Mouse (Mus musculus) left cerebral cortex, postnatal 4 days (tissue): ENCODE results near the gene Sh3bp5. TPM values are rescaled to one million over a fixed set of nuclear protein-coding genes. Genes with fewer than 3 reads are reported as not detected.

Experiments used
- DNase-seq: peaks from one replicate; pipeline ENCODE4 v3.0.0-alpha.2; 2022
- intact Hi-C: fragments of 180-260 bp; cut with DNase I; formaldehyde crosslinking; loops from one replicate; pipeline ENCODE4 v1.15.1; 2025
- total RNA-seq, 2 experiments: library from RNA; stranded (reverse); gene quantifications; 2 replicates each; pipeline ENCODE4 v1.2.3; 2021

The Sh3bp5 gene
- total RNA-seq, 2 experiments from 2014 or later = 140 to 147 TPM

DNA sequence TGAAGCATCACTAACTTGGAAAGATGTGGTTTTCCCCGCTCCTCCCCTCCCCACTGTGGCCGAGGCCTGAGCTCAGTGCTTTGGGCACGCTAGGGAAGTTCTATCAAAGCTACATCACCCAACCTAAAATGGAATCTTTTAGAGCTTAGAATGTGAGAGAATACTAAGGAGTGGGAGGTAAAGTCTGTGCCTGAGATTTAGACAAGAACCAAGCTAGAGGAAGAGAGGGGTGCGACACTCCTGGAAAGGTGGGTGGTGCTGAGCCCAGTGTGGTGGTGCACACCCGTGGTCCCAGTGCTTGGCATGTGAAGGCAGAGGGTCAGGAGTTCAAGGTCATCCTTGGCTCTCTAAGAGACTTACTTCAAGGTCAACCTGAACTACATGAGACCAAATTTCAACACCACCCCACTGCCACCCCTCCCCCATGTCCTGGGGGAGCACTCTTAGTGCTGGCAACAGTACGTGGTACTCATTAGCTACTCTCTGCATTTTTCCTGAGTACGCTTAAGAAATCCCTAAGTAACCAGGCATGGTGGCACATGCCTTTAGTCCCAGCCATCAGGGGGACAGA lies 40.2 kb downstream of the Sh3bp5 start:
- intact Hi-C loops = no loop called here
- no peak for DNase-seq

DNA sequence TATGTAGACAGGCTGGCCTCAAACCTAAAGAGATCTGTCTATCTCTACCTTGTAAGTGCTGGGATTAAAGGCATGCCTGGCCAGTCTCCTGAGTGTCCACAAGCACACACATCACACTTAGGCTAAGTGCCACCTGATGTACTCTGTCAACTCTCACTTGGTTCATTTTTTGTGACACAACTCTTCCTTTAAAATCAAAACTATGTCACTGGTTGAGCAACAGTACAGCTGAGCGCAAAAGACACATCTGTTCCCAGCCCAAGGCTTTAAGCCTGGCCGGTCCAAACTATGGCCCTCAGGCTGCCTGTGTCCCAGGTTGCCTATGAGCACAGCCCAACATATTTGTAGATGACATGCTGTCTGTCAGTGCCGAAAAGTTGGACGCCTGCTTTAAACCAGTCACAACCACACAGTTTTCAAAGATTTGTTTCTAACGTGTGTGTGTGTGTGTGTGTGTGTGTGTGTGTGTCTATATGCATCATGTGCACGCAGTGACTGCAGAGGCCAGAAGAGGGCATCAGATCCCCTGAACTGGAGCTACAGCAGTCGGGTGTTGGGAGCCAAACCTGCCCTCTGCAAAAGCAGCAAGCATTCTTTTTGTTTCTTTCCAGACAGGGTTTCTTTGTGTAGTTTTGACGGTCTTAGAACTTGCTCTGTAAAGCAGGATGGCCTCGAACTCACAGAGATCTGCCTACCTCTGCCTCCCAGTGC lies 40.9 kb downstream of the Sh3bp5 start:
- no peak for DNase-seq
- intact Hi-C loops = loop anchor here (5.0 kb wide), 1 partner anchor 42 kb away; the partner anchor contains the start of gene Sh3bp5

DNA sequence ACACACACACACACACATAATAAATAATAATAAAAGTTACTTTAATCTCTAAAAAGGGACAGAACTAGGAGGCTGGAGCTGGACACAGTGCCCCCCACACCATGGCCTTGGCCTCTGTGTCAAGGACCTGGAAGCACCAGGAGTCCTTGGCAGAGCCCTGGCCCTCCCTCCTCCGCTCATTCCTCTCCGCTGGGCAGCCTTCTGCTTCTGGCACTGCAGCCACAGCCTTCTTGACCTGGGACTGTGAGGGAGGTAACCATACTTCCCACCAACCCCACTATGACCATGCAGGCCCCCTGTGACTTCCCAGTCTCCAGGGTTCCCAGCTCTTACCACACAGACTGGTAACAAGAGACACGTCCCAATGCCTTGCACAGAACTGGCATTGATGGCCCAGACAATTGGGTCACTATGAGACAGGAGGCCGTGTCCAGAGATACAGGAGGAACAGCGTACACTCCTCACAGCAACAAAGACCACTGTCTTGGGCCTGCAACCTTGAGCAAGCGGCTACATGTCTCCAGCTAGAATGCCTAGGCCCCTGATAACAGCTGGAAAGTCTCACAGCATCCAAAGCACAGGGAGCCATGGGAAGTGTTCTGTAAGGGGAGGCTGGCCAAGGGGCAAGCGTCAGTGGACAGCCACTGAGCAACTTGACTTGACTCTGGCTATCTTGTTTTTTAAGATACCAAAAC lies 41.8 kb downstream of the Sh3bp5 start:
- intact Hi-C loops = loop anchor here (5.0 kb wide), 1 partner anchor 43 kb away; the partner anchor contains the start of gene Sh3bp5
- DNase-seq = no peak

DNA sequence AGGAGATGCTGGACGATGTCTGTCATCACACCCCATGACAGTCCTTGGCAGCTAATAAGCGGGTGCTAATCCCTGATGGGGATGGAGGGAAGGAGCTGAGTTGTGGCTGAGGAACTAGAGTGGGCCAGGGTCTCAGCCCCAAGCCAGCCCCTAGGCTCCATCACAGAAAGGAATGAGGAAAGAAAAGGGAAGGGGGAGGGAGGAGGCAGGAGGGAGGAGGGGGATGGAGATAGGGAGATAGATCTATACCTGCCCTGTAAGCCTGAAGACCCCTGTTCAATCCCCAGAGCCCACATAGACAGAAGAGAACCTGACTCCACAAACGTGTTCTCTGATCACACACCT lies 42.4 kb downstream of the Sh3bp5 start:
- no peak for DNase-seq
- intact Hi-C loops = loop anchor here (5.0 kb wide), 1 partner anchor 44 kb away; the partner anchor contains the start of gene Sh3bp5

DNA sequence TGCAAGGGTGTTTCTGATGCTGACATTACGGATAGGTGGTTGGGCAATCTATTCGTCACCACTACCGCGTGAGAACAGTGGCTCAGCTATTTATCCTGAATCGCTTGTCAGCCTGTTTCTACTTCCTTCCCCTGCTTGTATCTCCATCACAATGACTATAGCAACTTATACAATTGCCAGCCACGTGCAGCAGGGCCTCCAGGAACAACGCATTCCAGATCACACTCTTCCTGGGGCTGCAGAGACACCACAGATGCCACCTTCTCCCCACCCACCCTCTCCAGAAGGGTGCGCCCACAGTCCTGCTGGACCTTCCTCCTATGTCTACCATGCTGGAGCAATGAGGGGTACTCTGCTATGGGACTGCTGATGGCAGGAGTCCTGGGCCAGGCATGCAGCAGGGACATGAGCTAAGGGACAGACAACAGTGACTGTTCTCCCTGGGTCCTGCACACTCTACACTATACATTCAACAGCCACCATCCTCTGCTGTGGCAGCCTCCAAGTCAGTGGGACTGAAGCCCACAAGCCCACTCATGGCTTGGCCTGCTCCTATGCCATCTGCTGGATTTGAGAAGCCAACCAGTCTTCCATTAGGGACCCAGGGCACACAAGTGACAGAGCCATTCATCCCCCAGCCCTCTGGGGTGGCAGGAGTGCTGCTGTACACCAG lies 42.9 kb downstream of the Sh3bp5 start:
- DNase-seq = peak; percentile 48
- intact Hi-C loops = loop anchor here (5.0 kb wide), 1 partner anchor 44 kb away; the partner anchor contains the start of gene Sh3bp5

DNA sequence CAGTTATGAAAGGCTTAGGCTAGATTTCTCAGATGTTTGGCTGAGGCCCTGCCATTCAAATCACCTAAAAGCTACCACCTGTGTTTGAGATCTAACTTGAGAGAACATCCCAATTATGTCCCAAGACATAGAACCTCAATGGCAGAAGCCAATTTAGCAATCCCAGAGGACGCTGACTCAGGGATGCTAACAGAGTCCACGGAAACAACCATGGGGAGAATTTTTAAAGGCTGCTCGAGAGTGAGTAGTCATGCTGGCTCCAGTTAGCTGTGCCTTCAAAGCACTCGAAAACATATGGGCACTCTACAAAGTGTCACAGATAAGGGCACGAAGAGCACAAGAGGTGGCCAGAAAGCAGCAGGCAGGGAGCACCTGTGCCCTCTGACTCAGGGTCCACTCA lies 43.6 kb downstream of the Sh3bp5 start:
- intact Hi-C loops = loop anchor here (5.0 kb wide), 1 partner anchor 45 kb away; the partner anchor contains the start of gene Sh3bp5
- DNase-seq = no peak

DNA sequence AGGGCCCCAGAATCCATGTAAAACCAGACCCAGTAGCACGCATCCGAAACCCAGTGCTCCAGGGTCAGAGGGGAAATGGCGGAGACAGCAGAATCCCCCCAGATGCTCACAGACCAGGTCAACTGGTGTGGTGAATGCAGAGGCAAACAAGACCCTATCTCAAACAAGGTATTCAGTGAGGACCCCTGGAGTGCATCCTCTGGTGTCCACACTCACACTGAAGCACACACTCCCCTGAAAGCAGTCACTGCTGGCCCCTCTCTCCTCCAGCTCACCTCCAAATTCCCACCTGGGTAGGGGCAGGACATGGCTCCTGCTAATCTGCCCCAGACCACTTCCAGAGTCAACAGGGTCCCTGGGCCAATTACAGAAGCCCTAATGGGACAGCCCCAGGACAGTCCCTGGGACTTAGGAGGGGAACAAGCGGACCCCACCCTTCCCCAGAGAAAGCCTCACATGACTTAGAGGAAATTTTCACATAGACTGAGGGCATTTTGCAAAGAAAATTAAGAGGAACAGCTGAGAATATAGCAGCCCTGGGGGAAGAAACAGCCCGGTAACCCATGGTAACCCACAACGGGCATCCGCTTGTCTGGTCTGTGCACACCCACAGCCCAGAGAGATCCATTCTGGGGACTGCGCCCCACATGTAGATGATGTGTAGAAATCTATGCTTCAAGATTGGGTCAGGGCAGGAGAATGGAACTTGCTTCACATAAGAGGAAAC lies 46.3 kb downstream of the Sh3bp5 start:
- no peak for DNase-seq
- intact Hi-C loops = loop anchor here (5.0 kb wide), 1 partner anchor 48 kb away; the partner anchor contains the start of gene Sh3bp5

DNA sequence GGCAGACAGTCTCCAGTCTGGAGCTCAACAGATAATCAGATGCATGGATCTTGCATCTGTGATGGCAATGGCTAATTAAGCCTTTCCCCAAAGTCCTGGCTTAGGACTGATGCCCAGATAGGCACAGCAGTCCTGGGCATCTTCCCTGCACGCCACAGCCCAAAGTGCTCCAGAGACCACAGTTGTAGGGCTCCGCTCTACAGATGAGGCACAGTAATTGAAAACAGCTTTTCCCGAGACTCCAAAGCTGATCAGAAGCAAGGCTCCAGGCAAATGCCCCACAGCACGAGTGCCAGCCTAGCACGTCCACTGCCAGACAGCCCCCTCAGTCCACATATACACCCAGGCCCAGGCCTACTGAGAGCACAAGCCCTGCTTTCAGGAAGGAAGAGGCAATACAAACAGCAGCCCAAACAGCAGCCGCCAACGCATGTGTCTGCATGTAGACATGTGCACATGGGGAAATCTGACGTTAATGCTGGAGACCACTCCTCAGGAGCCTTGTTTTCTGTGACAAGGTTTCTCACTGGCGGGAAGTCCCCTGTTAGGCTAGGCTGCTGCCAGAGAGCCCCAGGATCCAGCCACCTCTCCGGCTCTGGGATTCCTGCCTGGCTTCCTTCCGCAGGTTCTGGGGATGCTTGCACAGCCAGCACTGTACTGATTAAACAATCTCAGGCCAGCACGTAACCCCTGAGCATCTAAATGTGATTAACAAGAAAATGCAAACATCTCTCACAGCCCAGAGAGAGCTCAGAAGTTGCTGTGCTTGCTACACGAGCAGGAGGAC lies 47.6 kb downstream of the Sh3bp5 start:
- intact Hi-C loops = no loop called here
- peak; percentile 46 for DNase-seq

DNA sequence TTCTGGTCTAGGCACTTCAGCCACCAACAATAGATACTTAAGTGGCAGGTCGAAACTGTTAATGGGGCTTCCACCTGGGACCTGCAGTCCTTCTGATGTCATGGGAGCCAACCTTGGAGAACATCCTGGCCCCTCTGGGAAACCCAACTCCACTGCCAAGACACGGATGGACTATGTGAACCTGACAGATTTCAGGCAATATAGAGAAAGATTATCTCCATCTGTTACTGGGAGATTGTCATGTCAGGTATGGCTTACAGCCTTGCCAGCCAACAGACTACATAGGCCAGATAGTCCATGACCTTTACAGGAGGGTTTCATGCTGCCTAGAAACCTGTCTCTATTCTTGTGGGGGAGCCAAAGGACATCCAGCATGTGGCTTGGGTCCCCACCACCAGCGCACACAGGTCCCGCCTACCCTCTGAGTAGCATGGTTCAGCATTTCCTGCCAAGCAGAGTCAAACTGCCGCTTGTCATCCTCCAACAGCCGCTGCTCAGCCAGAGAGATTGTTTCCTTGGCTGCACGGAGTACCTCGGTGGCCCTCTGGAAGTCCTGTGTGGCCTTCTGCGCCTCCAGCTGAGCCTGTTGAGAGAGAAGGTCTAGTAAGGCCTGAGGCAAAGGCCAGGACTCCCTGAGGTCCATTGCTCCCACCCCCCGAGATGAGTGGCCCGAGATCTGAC lies 48.4 kb downstream of the Sh3bp5 start:
- peak; percentile 62 for DNase-seq
- intact Hi-C loops = no loop called here

DNA sequence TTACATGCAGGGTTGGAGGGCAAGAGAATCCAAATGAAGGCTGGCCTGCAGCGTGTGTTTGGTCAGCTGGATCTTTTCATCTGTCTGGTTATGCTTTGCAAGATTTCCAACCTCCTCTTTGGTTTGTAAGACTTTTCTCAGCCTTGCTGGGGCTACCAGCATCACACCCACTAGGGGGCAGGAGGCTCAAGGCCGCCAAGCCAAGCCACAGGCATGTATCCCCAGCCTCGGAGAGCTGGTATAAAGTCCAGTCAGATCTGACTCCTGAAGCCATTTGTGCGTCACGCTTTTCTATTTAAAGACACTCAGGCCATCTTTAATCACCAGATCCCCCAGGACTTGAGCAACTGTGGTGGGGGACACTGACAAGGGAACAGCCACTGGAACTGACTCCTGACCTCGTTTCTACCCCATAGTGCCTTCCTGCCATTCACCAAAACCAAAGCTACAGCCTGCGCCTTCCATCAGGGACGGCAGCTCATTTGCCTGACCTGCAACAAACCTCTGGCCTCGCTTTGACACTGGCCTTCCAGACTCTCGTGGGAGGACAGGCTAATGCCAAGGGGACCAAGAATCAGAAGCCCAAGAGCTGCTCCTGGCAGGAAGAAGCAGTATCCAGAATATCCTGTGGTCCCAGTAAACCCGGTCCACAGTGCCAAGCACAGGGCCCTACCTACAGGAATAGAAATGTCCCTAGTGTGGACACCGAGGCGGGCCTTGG lies 49.7 kb downstream of the Sh3bp5 start:
- peak; percentile 82 for DNase-seq
- intact Hi-C loops = no loop called here

DNA sequence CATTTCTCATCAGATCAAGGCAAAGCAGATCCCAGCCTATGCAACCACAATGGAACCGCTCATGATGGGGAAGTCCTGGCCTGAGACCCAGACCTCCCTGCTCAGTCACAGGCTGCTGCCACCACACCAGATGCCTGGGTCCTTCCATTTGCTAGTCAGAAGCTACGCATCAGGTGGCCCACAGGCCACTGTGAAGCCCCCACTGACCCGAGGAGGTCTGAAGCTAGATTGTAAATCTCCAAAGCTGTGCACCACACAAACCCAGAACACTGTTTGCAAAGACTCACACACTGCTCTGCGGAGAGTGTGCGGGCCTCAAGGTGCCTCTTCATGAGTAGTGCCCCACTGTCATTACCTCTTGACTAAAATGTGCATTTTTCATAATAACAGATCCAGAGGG lies 50.5 kb downstream of the Sh3bp5 start:
- DNase-seq = no peak
- intact Hi-C loops = no loop called here

DNA sequence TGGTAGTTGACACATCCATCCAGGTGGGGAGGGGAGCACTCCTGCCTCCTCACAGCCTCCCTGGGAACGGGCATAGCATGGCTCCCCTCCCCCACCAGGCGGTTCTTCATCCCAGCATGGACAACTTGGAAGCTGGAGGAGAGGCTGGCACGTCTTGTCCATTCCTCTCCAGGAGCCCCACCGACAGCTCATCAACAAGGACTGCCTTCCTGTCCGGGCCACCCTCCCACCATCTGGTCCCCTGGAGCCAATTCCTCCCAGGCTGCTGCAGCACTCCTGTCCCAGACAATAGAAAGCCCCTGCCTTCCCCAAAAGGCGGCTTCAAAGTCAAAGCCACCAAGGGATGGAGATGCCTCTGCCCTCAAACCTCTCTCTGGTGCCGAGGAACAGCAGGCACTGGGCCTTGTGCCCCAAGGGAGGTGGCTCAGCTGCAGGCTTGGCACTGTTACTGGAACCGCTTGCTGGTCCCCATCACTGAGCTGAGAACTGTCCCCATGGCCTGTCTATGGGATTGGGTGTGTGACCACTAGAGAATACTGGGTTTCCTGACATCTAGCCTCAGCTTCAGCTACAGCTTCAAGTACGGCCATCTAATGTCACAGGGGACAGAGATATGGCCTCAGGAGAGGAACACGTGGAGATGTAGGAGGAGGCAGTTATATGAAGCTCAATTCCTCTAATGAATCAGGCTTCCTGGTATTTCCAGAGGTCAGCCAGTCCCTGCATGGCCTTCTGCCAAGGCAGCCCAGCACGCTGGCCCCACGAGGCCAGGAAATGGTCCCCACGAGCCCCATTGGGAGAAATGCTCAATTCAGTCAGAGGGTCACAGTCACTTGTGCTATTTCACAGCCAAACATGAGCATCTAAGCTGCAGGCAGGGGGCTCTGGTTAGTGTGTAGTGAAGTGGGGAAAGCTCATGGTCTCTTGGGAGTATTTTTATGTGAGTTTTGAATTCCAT lies 51.2 kb downstream of the Sh3bp5 start:
- intact Hi-C loops = loop anchor here (5.0 kb wide), 1 partner anchor 88 kb away; no protein-coding TSS in a partner anchor
- DNase-seq = peak; percentile 63

DNA sequence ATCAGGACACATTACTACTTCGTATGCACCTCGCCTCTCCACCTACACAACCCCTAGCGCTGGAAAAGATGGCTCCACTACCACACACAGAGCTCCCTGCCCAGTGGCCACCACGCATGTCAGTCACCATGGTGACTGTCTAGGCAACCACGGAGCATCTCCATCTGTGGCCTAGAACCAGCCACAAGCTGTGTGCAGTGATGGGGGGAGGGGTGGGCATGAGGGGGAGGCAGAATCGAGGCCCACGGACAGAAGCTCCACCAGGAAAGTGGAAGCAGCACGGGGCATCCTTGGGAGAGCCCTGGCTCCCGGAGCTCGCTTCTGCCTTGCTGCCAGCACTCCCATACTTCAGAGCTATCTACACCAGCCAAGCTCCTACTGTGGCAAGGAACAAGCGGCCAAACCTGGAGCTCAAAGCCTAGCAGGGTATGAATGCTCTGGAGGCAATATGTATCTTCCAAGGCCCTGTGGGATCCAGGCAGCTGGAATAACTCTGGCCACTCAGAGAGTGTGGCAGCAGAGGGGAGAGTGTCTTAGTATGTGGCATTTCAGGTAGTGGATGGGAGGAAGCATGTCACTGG lies 52.3 kb downstream of the Sh3bp5 start:
- peak; percentile 81 for DNase-seq
- intact Hi-C loops = loop anchor here (5.0 kb wide), 1 partner anchor 89 kb away; no protein-coding TSS in a partner anchor

DNA sequence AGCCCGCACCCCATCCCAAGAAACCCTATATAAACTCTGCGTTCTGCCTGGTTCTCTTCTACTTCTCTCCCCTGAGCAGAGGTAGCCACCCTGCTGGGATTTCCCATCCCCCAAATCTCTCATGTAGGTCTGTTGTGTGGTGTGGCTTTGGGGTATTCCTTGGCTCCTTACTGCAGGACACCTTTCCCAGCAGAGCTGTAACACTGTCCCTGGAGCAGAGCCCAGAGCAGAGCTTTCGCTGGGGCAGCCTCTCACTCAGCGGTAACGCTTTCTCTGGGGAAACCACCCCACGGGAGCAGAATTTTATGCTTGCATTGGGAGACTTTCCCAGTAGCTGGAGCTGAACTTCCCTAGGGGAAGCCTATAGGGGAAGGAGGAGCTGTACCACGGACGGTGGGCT lies 53.6 kb downstream of the Sh3bp5 start:
- no peak for DNase-seq
- intact Hi-C loops = loop anchor here (5.0 kb wide), 1 partner anchor 90 kb away; no protein-coding TSS in a partner anchor

DNA sequence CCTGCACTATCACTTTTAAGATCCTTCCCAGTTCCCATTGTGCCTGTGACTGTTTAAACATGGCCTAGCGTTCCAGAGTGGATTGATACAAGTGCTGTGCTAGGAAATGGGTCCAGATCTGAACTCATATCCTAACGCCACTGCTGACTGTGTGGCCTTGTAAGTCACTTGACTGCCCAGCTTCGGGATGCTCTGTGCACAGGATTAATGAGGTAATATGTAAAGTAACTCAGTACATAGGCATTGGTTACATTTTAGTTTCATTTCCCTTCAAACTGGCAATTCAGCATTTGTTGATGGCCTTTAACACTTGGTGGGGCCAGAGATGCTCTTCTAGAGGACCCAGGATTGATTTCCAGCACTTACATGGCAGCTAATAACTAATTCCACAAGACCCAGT lies 59.5 kb downstream of the Sh3bp5 start:
- intact Hi-C loops = no loop called here

DNA sequence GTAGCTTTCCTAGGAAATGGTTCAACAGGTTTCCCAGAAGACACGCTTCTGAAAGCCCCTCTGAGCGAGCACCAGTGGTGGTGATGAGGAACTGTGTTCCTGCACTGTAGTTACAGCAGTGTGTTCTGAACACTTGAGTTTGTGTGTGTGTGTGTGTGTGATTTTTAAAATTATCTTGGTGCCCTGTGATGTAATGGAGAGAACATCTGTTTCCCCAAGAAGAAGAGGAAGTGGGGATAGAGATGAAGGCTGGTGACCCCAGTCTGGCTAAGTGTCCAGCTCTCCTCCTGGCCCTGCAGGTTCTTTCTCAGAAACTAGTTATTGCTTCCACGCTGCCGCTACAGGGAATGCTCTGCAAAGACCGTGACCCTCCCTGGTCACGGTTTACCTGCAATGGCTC lies 61.5 kb downstream of the Sh3bp5 start:
- no peak for DNase-seq
- intact Hi-C loops = no loop called here

More for the DNA sequence above, 59.5 kb downstream of the Sh3bp5 start:
- DNase-seq = no peak

DNA sequence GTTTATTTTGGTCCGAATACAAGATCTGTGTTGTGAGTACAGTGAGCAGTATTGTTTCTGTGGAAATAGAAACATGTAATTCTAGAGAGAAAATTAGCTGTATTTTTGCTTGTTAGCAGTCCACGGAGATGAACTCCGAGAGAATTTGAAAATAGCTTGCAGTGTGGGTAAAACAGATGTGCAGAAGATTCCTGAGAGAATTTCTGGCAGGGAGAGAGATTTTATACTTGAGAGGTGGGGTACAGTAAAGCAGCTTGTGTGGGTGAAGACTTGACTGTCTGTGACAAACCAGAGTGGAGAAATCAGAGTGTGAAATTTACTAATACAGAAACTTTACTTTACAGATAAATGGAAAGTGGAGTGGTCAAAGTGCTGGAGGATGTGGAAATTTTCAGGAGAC lies 66.5 kb downstream of the Sh3bp5 start:
- no peak for DNase-seq
- intact Hi-C loops = loop anchor here (10.0 kb wide), 1 partner anchor 335 kb away; no protein-coding TSS in a partner anchor
